Mouse (Mus musculus): ENCODE data around the gene Trip11.

Gene Trip11

GRCm38 (mm10) chr12:101893296-101893695, 19.8 kb downstream of the Trip11 start:
- no peak for DNase-seq

- DNase-seq: no peak
These were observed 20.2 kb downstream of the Trip11 start for GRCm38 (mm10) chr12:101892832-101893231.

DNA sequence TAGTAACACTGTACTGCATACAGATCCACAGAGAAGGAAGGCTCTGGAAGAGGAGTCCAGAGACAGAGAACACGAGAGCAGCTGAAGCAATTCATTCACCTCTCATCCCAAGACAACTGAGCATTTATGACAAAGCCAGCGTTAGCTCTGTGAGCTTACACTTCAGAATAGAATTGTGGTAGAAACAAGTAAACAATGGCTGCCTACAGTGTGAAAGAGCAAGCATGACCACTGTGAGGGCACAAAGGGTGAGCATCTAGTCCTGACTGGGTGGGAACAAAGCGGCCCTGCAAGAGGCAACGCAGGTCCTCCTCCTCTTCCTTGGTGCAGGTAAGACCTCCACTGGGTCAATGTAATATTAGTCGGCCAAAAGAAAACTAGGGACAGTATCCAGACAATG, 22.0 kb downstream of the Trip11 start:
- no peak for DNase-seq

GRCm38 (mm10) chr12:101889351-101889750, 23.7 kb downstream of the Trip11 start:
- DNase-seq: no peak

GRCm38 (mm10) chr12:101888312-101888711, 24.8 kb downstream of the Trip11 start:
- DNase-seq: no peak

DNA sequence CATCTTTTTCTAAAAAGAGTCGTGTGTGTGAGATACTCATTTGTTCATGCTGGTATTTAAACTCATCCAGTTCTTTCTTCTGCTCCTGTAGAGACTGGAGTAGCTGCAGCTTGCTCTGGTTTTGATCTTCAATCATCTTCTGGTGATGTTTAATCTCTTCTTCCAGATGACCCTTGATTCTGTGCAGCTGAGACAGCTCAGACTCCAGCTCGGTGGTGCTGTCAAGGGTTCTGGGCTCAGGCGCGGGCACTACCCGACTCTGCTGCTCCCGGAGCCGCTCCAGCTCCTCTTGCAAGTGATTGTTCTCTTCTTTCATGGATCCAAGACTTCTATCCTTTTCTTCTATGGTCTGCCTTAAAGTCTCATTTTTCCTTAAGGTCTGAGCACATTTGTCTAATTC, 28.1 kb downstream of the Trip11 start:
- DNase-seq: no peak

DNA sequence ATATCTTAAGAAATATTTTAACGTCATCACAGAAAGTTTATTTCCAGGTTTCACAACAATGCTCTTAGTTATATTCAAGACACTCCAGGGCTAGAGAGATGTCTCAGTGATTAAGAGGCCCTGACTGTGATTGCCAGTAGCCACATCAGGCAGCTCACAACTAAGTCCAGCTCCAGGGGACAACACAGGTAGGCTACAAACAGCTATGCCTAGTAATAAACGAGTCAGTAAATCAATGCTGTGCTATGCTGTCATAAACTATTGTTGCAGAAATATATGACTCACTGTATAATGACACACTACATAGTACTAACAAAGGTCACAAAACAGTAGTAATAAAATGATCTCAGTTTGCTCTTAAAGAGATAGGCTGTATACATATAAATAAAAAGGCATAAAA, 36.7 kb downstream of the Trip11 start:
- DNase-seq: no peak

DNA sequence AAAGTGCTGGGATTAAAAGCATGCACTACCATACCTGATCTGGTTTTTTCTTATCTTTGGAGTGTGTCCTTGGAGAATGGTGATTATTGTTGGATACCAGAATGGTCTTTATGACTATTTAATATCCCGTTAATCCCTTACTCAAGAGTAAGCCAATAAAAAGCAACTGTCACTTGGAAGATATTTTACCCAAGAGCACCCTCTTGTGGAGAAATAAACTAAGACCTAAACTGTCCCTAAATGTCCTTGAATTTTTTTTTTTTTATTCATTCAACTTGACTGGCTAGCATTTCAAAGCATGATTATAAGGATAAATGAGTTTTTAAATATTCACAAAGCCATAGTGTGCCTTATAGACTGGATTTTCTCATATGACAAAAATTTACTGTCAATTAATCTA, 38.0 kb downstream of the Trip11 start:
- DNase-seq: peak in 1 of 2 experiments; percentile 34

- no peak for DNase-seq
These were observed 50.6 kb downstream of the Trip11 start for GRCm38 (mm10) chr12:101862286-101862964.

DNA sequence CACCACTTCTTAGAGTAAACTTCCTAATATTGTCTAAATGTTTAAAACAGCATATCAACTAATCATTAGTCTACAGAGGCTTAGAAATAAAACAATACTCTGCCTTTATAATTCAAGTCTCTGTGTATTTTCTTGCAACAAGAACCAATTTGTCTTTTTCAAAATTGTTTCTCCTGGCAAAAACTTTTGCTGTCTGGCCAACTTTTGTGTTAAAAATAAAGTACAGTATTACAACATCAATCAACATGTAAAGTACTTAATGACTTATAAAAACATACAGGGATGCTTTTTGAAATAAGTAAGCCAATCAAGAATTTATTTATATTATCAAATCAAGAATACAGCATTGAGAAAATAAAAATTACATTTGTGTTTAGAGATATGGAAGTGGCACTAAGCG, 52.8 kb downstream of the Trip11 start:
- DNase-seq: no peak

DNA sequence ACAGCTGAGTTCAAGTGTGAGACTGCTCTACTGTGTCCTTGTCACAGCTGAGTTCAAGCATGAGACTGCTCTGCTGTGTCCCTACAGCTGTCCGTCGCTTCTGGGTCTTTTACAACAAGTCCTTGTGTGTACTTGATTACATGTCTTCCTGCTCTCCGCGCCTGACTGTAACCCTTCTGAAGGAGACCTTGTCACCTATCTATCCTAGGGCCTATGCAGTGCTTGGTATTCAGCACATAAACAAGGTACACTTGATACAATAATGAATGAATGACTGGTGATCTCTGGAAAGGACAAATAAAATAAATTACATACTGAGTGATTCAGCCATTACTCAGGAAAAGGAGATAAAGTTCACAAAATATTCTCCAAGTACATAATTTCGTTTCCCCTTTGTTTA, 55.1 kb downstream of the Trip11 start:
- DNase-seq: no peak

DNA sequence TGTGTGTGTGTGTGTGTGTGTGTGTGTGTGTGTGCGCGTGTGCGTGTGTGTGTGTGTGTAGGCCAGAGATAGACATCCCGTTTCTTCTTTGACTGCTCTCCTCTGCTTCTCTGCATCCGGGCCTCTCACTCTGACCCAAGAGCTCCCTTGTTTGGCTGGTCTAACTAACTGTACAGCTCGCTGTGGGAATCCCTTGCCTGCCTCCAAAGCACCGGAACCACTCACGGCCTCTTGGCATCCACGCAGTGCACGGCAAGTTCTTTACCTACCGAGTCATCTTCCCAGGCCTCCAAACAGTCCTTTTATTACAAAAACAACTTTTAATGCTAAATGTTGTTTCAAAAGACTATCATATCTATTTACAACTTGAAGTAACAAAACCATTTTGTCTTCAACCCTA, 58.7 kb downstream of the Trip11 start:
- no peak for DNase-seq

DNA sequence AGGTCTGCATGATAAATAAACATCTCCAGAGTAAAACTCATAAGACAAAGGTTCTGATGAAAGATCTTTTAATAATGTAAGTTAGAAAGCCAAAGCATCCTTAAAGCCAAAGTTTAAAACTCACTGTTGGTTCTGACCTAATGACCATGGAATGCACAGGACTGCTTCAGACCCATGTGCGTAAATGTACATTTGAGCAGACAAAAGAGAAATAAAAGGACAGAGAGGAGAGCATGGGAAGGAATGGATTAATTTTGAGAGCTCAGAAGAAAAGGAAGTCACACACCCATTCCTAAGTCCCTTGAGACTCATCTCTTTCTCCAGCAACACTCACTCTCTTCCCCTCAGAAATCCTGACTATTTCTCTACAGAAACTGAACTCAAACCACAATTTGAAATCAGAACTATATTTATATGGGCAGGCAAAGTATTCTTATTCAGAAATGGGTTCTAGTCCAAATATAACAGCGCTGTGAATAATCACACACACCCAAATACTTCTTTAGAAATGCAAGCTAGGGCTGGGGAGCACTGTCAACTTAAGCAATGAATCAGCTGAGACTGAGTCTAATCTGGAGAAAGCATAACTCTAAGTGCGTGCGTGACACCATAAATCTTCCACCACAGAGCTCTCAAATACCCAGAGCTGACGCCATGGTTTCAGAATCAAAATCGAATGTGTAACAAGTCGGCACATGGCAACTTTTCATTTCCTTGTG, 61.1 kb downstream of the Trip11 start:
- DNase-seq: no peak

DNA sequence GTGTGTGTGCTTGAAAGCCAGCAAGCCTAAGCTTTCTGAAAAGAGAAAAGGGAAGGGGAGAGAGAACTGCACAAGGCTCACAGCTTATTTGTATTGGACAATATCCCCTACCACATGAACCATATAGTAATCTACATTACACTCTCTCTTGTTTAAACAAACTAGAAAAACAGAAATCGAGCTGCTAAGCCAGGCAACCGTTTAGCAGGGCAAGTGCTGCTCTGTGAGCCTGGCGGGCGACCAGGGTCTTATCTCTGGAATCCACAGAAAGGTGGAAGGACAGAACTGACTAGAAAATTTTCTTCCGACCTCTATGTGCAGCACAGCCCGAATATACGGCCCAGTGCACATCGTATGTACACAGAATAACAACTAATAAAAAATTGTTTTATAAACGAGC, 61.8 kb downstream of the Trip11 start:
- no peak for DNase-seq

- no peak for DNase-seq
These were observed 76.4 kb downstream of the Trip11 start for GRCm38 (mm10) chr12:101836546-101837274.

DNA sequence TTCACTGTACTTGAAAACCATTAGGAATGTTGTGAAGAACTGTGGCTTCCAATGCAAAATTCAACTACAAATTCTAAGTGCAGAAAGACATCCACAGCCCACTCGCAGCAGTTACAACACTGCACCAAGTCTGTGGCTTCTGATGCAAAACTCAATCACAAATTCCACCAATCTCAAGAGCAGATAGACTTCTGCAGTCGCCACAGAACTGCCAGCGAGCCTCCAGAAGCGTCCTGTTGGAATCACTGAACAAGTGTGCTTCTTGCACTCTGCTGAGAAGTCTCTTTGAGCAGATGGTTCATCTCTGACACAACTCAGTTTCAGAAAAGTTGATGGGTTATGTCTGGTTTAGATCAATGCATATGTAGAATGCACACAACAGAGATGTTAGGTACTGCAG, 78.4 kb downstream of the Trip11 start:
- no peak for DNase-seq

DNA sequence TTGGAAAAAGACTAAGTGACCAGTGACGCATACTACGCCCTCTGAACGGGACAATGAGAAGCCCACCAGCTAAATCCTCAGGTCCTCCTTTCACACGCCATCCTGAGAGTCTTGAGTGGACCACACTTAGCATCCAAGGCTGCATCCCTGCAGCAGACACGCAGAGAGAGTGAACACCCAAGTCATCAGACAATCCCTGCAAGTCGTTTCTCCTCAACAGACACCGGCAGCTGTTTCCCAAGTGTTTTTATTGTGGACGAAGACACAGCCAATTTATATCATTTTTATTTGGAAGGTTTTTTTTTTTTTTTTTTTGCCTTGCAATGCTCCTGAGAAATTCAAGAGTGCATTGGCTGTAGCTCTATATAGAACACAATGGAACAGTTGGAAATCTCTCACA, 79.3 kb downstream of the Trip11 start:
- DNase-seq: no peak

- no peak for DNase-seq
These were observed 80.0 kb downstream of the Trip11 start for GRCm38 (mm10) chr12:101833115-101833506.

GRCm38 (mm10) chr12:101832179-101833114, 80.6 kb downstream of the Trip11 start:
- no peak for DNase-seq

DNA sequence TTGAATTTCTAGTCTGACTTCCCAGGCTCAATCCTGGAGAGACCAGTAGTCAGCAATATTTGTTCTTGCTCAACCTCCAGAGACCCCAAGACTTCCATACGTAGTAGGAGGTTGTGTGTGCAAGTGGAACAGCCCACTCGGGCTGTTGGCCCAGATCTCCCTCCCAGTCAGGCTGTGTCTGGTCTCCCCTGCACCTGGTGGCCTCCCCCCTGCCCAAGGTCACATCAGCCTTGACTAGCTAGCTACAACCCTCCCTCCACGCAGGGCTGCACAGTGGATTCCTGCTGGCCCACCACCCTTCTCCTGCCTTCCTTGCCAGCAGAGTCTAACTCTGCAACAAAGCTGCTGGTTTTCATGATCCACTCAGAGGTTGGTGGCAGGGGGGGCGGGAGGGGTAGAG, 81.8 kb downstream of the Trip11 start:
- no peak for DNase-seq

DNA sequence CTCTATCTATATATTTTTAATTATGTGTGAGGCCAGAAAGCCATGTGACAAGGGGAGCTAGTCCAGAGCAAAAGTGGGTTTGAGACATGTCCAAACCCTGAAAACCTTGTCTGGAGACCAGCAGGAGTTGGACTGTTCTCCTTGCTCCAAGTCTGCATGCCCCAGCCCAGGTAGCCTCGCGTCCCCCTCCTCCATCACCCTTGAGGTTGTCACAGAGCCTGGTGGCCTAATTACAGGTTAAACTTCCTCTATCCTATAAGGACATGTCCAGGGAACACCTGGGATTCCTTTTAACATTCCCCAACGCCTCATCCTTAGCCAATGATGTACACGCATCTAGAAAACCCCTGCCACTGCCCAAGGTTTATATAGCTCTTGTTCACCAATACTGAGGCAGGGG, 89.9 kb downstream of the Trip11 start:
- DNase-seq: no peak

GRCm38 (mm10) chr12:101821596-101821995, 91.5 kb downstream of the Trip11 start:
- DNase-seq: no peak

DNA sequence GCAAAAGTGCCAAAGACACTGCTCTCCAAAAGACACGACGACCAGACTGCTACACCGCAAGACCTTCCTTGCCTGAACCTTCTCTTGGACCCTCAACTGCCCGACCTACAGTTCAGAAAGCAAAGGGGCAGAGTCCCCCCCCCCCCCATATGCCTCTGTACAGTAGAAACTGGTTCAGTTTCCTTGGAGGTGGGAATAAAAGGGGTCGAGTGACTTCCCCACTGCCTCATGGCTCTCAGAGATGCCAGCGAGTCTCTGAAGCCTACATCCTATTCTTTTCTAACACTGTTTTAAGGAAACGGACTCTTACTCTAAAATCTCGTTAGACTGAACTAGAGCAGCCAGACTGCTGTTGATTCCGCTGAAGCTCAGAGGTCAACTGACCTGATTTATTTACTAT, 93.5 kb downstream of the Trip11 start:
- no peak for DNase-seq
